Mouse (Mus musculus) limb, embryonic 15.5 days (tissue): Measurements from ENCODE around the gene Glb1l. TPM values are rescaled to one million over a fixed set of nuclear protein-coding genes. Genes with fewer than 3 reads are reported as not detected.

Experiments
- ATAC-seq: fragments of 200-750 bp; cut with Nextera tagmentation; 2 replicates; pipeline ENCODE4 v1.8.0; 2017; ENCODE audit warnings: low read depth, moderate TSS enrichment; ENCODE audit not compliant: insufficient number of reproducible peaks, low FRiP score, low TSS enrichment
- H3K27ac ChIP-seq: fragments of 300-500 bp; sonication (generic); 2 replicates; pipeline ENCODE4 v1.5.1; 2015; ENCODE audit warnings: moderate library complexity, mild to moderate bottlenecking, inconsistent platforms
- H3K27me3 ChIP-seq: fragments of 300-500 bp; sonication (generic); 2 replicates; pipeline ENCODE4 v1.6.1; 2015; ENCODE audit warnings: inconsistent platforms
- H3K36me3 ChIP-seq: fragments of 300-500 bp; sonication (generic); 2 replicates; pipeline ENCODE4 v1.6.1; 2015; ENCODE audit warnings: inconsistent platforms
- H3K4me1 ChIP-seq: fragments of 300-500 bp; sonication (generic); 2 replicates; pipeline ENCODE4 v1.6.1; 2015; ENCODE audit warnings: inconsistent platforms
- H3K4me2 ChIP-seq: fragments of 300-500 bp; sonication (generic); 2 replicates; pipeline ENCODE4 v1.6.1; 2015; ENCODE audit warnings: mild to moderate bottlenecking, inconsistent platforms
- H3K4me3 ChIP-seq: fragments of 300-500 bp; sonication (generic); 2 replicates; pipeline ENCODE4 v1.5.1; 2015; ENCODE audit warnings: mild to moderate bottlenecking, inconsistent platforms
- H3K9ac ChIP-seq: fragments of 300-500 bp; sonication (generic); 2 replicates; pipeline ENCODE4 v1.6.1; 2015; ENCODE audit warnings: inconsistent platforms
- H3K9me3 ChIP-seq: fragments of 300-500 bp; sonication (generic); 2 replicates; pipeline ENCODE4 v1.6.1; 2016; ENCODE audit warnings: inconsistent platforms
- WGBS: fragments of 180-500 bp; shearing (Covaris S2); methylation state at CpG from one replicate; pipeline ENCODE4 v1.1.7; 2015; 5-methylcytosine and 5-hydroxymethylcytosine counted together
- polyA plus RNA-seq: library from polyadenylated mRNA; unstranded; fragments of >200 nt; fragmentation: Nextera tagmentation; extraction: Ambion mirVana; gene quantifications from 2 replicates; pipeline ENCODE4 v1.2.1, GENCODE M21; 2015

Gene Glb1l
- 16.7 and 19.0 TPM in 2 replicates for polyA plus RNA-seq

- Histone ChIP-seq H3K9ac (peak within 1 kb of the TSS; percentile 96), H3K36me3 (peaks cover 37% of the 10 kb centered on the region), H3K9me3 (no peaks in the 10 kb centered on the region), H3K27me3 (no peaks in the 10 kb centered on the region), H3K27ac (peak within 1 kb of the TSS; percentile 65), H3K4me3 (peak within 1 kb of the TSS; percentile 86), H3K4me2 (peak within 1 kb of the TSS; percentile 85), H3K4me1 (peaks cover 40% of the 10 kb centered on the region)
- whole genome bisulfite sequencing, result 5% methylated on average over 42 of the region's 42 CpGs
- ATAC-seq, result peak; percentile 88
Observed at GRCm38 (mm10) chr1:75210136-75211087, at the start of gene Glb1l, which contains the start of gene Stk16. Gene Glb1l, minus strand, starts transcription at chr1:75210813. Gene Stk16, plus strand, starts transcription at chr1:75210838.

- Histone ChIP-seq H3K4me1 (peaks cover 7% of the 10 kb centered on the region), H3K4me2 (no peak overlapping the region), H3K36me3 (no peaks in the 10 kb centered on the region), H3K9ac (no peak overlapping the region), H3K27me3 (peaks cover 17% of the 10 kb centered on the region), H3K27ac (no peak overlapping the region), H3K9me3 (no peaks in the 10 kb centered on the region), H3K4me3 (no peak overlapping the region)
- ATAC-seq, result no peak
- 65% methylated on average over 10 of the region's 10 CpGs for WGBS
Observed at GRCm38 (mm10) chr1:75255516-75256046, 45.0 kb upstream of the Glb1l start.

- peaks cover 12% of the 10 kb centered on the region; the same call in 1 of the 2 replicates for H3K27me3 ChIP-seq
- no peak overlapping the region for H3K9ac ChIP-seq
- H3K9me3 ChIP-seq, result no peaks in the 10 kb centered on the region
- WGBS, result 72% methylated on average over 8 of the region's 8 CpGs
- ATAC-seq, result no peak
- H3K4me2 ChIP-seq, result no peak overlapping the region
- H3K4me3 ChIP-seq, result no peak overlapping the region
- no peak overlapping the region for H3K27ac ChIP-seq
- H3K4me1 ChIP-seq, result peaks cover 7% of the 10 kb centered on the region
- no peaks in the 10 kb centered on the region for H3K36me3 ChIP-seq
Observed at GRCm38 (mm10) chr1:75254625-75255013, 44.0 kb upstream of the Glb1l start.

GRCm38 (mm10) chr1:75253849-75254624 is 43.4 kb upstream of the Glb1l start:
- ATAC-seq, result no peak
- no peaks in the 10 kb centered on the region for H3K36me3 ChIP-seq
- H3K4me1 ChIP-seq, result peaks cover 7% of the 10 kb centered on the region
- 63% methylated on average over 16 of the region's 16 CpGs for WGBS
- no peak overlapping the region for H3K4me3 ChIP-seq
- H3K27me3 ChIP-seq, result peaks cover 12% of the 10 kb centered on the region; the same call in 1 of the 2 replicates
- no peak overlapping the region for H3K9ac ChIP-seq
- no peak overlapping the region for H3K4me2 ChIP-seq
- H3K27ac ChIP-seq, result no peak overlapping the region
- no peaks in the 10 kb centered on the region for H3K9me3 ChIP-seq

GRCm38 (mm10) chr1:75253029-75253428 is 42.4 kb upstream of the Glb1l start:
- no peak for ATAC-seq
- Histone ChIP-seq H3K27ac (no peak overlapping the region), H3K4me1 (peaks cover 13% of the 10 kb centered on the region), H3K9ac (no peak overlapping the region), H3K36me3 (no peaks in the 10 kb centered on the region), H3K4me2 (no peak overlapping the region), H3K4me3 (no peak overlapping the region), H3K27me3 (peaks cover 12% of the 10 kb centered on the region; the same call in 1 of the 2 replicates), H3K9me3 (no peaks in the 10 kb centered on the region)
- 73% methylated on average over 16 of the region's 16 CpGs for WGBS

- WGBS, result 75% methylated on average over 13 of the region's 13 CpGs
- no peak overlapping the region for H3K4me3 ChIP-seq
Observed at GRCm38 (mm10) chr1:75252308-75252707, 41.7 kb upstream of the Glb1l start.

GRCm38 (mm10) chr1:75251112-75251970 is 40.7 kb upstream of the Glb1l start:
- no peaks in the 10 kb centered on the region for H3K9me3 ChIP-seq
- peaks cover 22% of the 10 kb centered on the region for H3K4me1 ChIP-seq
- H3K4me3 ChIP-seq, result peak overlapping the region; percentile 26
- WGBS, result 2% methylated on average over 21 of the region's 22 CpGs
- no peak overlapping the region for H3K9ac ChIP-seq
- H3K27me3 ChIP-seq, result peaks cover 9% of the 10 kb centered on the region; the same call in 1 of the 2 replicates
- no peaks in the 10 kb centered on the region for H3K36me3 ChIP-seq
- H3K4me2 ChIP-seq, result peak overlapping the region; percentile 49
- no peak overlapping the region for H3K27ac ChIP-seq
- no peak; the same call in 1 of the 2 replicates for ATAC-seq

More at GRCm38 (mm10) chr1:75252308-75252707, 41.7 kb upstream of the Glb1l start:
- H3K9me3 ChIP-seq, result no peaks in the 10 kb centered on the region
- no peak overlapping the region for H3K4me2 ChIP-seq
- H3K9ac ChIP-seq, result no peak overlapping the region
- H3K4me1 ChIP-seq, result peaks cover 20% of the 10 kb centered on the region
- H3K27me3 ChIP-seq, result peaks cover 12% of the 10 kb centered on the region; the same call in 1 of the 2 replicates
- ATAC-seq, result no peak
- H3K27ac ChIP-seq, result no peak overlapping the region
- H3K36me3 ChIP-seq, result no peaks in the 10 kb centered on the region

- ATAC-seq, result no peak
- WGBS, result 45% methylated on average over 3 of the region's 3 CpGs
- H3K36me3 ChIP-seq, result no peaks in the 10 kb centered on the region
- H3K4me3 ChIP-seq, result no peak overlapping the region
- peaks cover 22% of the 10 kb centered on the region for H3K4me1 ChIP-seq
- peaks cover 9% of the 10 kb centered on the region; the same call in 1 of the 2 replicates for H3K27me3 ChIP-seq
- H3K4me2 ChIP-seq, result no peak overlapping the region
- no peak overlapping the region for H3K9ac ChIP-seq
- no peaks in the 10 kb centered on the region for H3K9me3 ChIP-seq
- H3K27ac ChIP-seq, result no peak overlapping the region
Observed at GRCm38 (mm10) chr1:75250498-75250897, 39.9 kb upstream of the Glb1l start.

GRCm38 (mm10) chr1:75248041-75248772 is 37.6 kb upstream of the Glb1l start:
- peaks cover 14% of the 10 kb centered on the region for H3K36me3 ChIP-seq
- H3K27me3 ChIP-seq, result peaks cover 9% of the 10 kb centered on the region; the same call in 1 of the 2 replicates
- H3K4me3 ChIP-seq, result no peak overlapping the region
- ATAC-seq, result 0 out of 2 replicates have a peak, but pooled peaks have one; percentile 15
- no peak overlapping the region for H3K4me2 ChIP-seq
- H3K9me3 ChIP-seq, result no peaks in the 10 kb centered on the region
- H3K4me1 ChIP-seq, result peaks cover 22% of the 10 kb centered on the region
- peak overlapping the region; percentile 50 for H3K27ac ChIP-seq
- WGBS, result 41% methylated on average over 9 of the region's 9 CpGs
- H3K9ac ChIP-seq, result no peak overlapping the region
